Mouse (Mus musculus): Measurements from ENCODE around the gene Rbms2. TPM values are rescaled to one million over a fixed set of nuclear protein-coding genes. Genes with fewer than 3 reads are reported as not detected.
A peak's percentile ranks its signal among the peaks of the same experiment; 100 is the strongest.

Gene Rbms2
- polyA plus RNA-seq (2015; fragmentation: Nextera tagmentation; extraction: Ambion mirVana): 27.0 and 30.0 TPM in 2 replicates

GRCm38 (mm10) chr10:128179989-128180388 is at the start of gene Rbms2:
Rbms2 (minus strand) TSS chr10:128180297.
- ATAC-seq (replicated peaks; ENCODE audit: low FRiP score, low read depth): no peak

GRCm38 (mm10) chr10:128228009-128228408 is 47.9 kb upstream of the Rbms2 start:
- TF ChIP-seq CTCF (IDR thresholded peaks at IDR 0.05; ENCODE audit: low read depth): no peak
- no peaks in the 10 kb centered on the region for H3K4me1 ChIP-seq (replicated peaks; ENCODE audit: insufficient read depth, low read length)
- no peak overlapping the region for H3K4me3 ChIP-seq (replicated peaks; ENCODE audit: low read depth, low read length)
- H3K27ac ChIP-seq: no peak overlapping the region
- DNase-seq (ENCODE audit: low spot score) (no peak), ATAC-seq (replicated peaks; ENCODE audit: low FRiP score, low read depth) (no peak)
- H3K9ac ChIP-seq (ENCODE audit: low read depth, low read length): no peak overlapping the region
- no peaks in the 10 kb centered on the region for H3K9me3 ChIP-seq (replicated peaks; ENCODE audit: low read length)
- H3K4me2 ChIP-seq (ENCODE audit: low read length): no peak overlapping the region
- no peaks in the 10 kb centered on the region for H3K36me3 ChIP-seq (ENCODE audit: insufficient read depth, low read length)
- WGBS: 92% methylated on average over 8 of the region's 8 CpGs
- no peaks in the 10 kb centered on the region for H3K27me3 ChIP-seq (ENCODE audit: insufficient read depth, low read length)

More at GRCm38 (mm10) chr10:128179989-128180388, at the start of gene Rbms2:
- H3K4me2 ChIP-seq (ENCODE audit: low read length): peak within 1 kb of the TSS; percentile 56
- peak within 1 kb of the TSS; percentile 50 for H3K9ac ChIP-seq (ENCODE audit: low read depth, low read length)
- WGBS: 4% methylated on average over 6 of the region's 6 CpGs
- DNase-seq (ENCODE audit: low spot score): peak; percentile 73
- peaks cover 9% of the 10 kb centered on the region for H3K4me1 ChIP-seq (replicated peaks; ENCODE audit: insufficient read depth, low read length)
- H3K9me3 ChIP-seq (replicated peaks; ENCODE audit: low read length): no peaks in the 10 kb centered on the region
- no peak for TF ChIP-seq CTCF (IDR thresholded peaks at IDR 0.05; ENCODE audit: low read depth)
- peak within 1 kb of the TSS; percentile 82 for H3K27ac ChIP-seq
- peak within 1 kb of the TSS; percentile 32 for H3K4me3 ChIP-seq (replicated peaks; ENCODE audit: low read depth, low read length)
- no peaks in the 10 kb centered on the region for H3K36me3 ChIP-seq (ENCODE audit: insufficient read depth, low read length)
- no peaks in the 10 kb centered on the region for H3K27me3 ChIP-seq (ENCODE audit: insufficient read depth, low read length)

- Histone ChIP-seq H3K36me3 (ENCODE audit: insufficient read depth, low read length) (no peaks in the 10 kb centered on the region), H3K27me3 (ENCODE audit: insufficient read depth, low read length) (no peaks in the 10 kb centered on the region), H3K9ac (ENCODE audit: low read depth, low read length) (no peak overlapping the region), H3K27ac (no peak overlapping the region), H3K4me3 (replicated peaks; ENCODE audit: low read depth, low read length) (no peak overlapping the region), H3K4me2 (ENCODE audit: low read length) (no peak overlapping the region), H3K9me3 (replicated peaks; ENCODE audit: low read length) (no peaks in the 10 kb centered on the region), H3K4me1 (replicated peaks; ENCODE audit: insufficient read depth, low read length) (no peaks in the 10 kb centered on the region)
- WGBS: 83% methylated on average over 9 of the region's 9 CpGs
- ATAC-seq (replicated peaks; ENCODE audit: low FRiP score, low read depth) (no peak), DNase-seq (ENCODE audit: low spot score) (no peak)
- no peak for TF ChIP-seq CTCF (IDR thresholded peaks at IDR 0.05; ENCODE audit: low read depth)
These were observed 47.5 kb upstream of the Rbms2 start for GRCm38 (mm10) chr10:128227592-128227991.

- TF ChIP-seq CTCF (IDR thresholded peaks at IDR 0.05; ENCODE audit: low read depth): no peak
- Histone ChIP-seq H3K4me2 (ENCODE audit: low read length) (no peak within 1 kb of the TSS), H3K9ac (ENCODE audit: low read depth, low read length) (no peak within 1 kb of the TSS), H3K4me1 (replicated peaks; ENCODE audit: insufficient read depth, low read length) (no peaks in the 10 kb centered on the region), H3K36me3 (ENCODE audit: insufficient read depth, low read length) (no peaks in the 10 kb centered on the region), H3K4me3 (replicated peaks; ENCODE audit: low read depth, low read length) (no peak within 1 kb of the TSS), H3K27ac (no peak within 1 kb of the TSS), H3K9me3 (replicated peaks; ENCODE audit: low read length) (no peaks in the 10 kb centered on the region), H3K27me3 (ENCODE audit: insufficient read depth, low read length) (no peaks in the 10 kb centered on the region)
- DNase-seq (ENCODE audit: low spot score) (no peak), ATAC-seq (replicated peaks; ENCODE audit: low FRiP score, low read depth) (no peak)
- WGBS: 33% methylated on average over 4 of the region's 4 CpGs
These were observed 45.4 kb upstream of the Rbms2 start, which contains the start of gene Mip for GRCm38 (mm10) chr10:128225538-128225937. Mip (plus strand) TSS chr10:128225838.

GRCm38 (mm10) chr10:128225064-128225463 is 45.0 kb upstream of the Rbms2 start:
- no peak overlapping the region for H3K4me3 ChIP-seq (replicated peaks; ENCODE audit: low read depth, low read length)
- H3K9me3 ChIP-seq (replicated peaks; ENCODE audit: low read length): no peaks in the 10 kb centered on the region
- H3K27ac ChIP-seq: no peak overlapping the region
- ATAC-seq (replicated peaks; ENCODE audit: low FRiP score, low read depth): no peak
- H3K9ac ChIP-seq (ENCODE audit: low read depth, low read length): no peak overlapping the region
- H3K27me3 ChIP-seq (ENCODE audit: insufficient read depth, low read length): no peaks in the 10 kb centered on the region
- WGBS: 48% methylated on average over 5 of the region's 5 CpGs
- no peak for DNase-seq (ENCODE audit: low spot score)
- H3K36me3 ChIP-seq (ENCODE audit: insufficient read depth, low read length): no peaks in the 10 kb centered on the region
- no peak for TF ChIP-seq CTCF (IDR thresholded peaks at IDR 0.05; ENCODE audit: low read depth)
- H3K4me1 ChIP-seq (replicated peaks; ENCODE audit: insufficient read depth, low read length): no peaks in the 10 kb centered on the region
- H3K4me2 ChIP-seq (ENCODE audit: low read length): no peak overlapping the region

GRCm38 (mm10) chr10:128221533-128222286 is 41.6 kb upstream of the Rbms2 start:
- no peaks in the 10 kb centered on the region for H3K9me3 ChIP-seq (replicated peaks; ENCODE audit: low read length)
- H3K4me2 ChIP-seq (ENCODE audit: low read length): no peak overlapping the region
- H3K36me3 ChIP-seq (ENCODE audit: insufficient read depth, low read length): no peaks in the 10 kb centered on the region
- no peaks in the 10 kb centered on the region for H3K4me1 ChIP-seq (replicated peaks; ENCODE audit: insufficient read depth, low read length)
- DNase-seq (ENCODE audit: low spot score) (no peak), ATAC-seq (replicated peaks; ENCODE audit: low FRiP score, low read depth) (no peak)
- no peak overlapping the region for H3K27ac ChIP-seq
- H3K27me3 ChIP-seq (ENCODE audit: insufficient read depth, low read length): no peaks in the 10 kb centered on the region
- no peak overlapping the region for H3K9ac ChIP-seq (ENCODE audit: low read depth, low read length)
- H3K4me3 ChIP-seq (replicated peaks; ENCODE audit: low read depth, low read length): no peak overlapping the region
- 48% methylated on average over 16 of the region's 16 CpGs for WGBS
- TF ChIP-seq CTCF (IDR thresholded peaks at IDR 0.05; ENCODE audit: low read depth): no peak

Measured in kidney, postnatal 0 days (tissue).